Mouse (Mus musculus) embryonic facial prominence, embryonic 10.5 days (tissue): ENCODE measurements around the gene Mup18. TPM values are rescaled to one million over a fixed set of nuclear protein-coding genes. Genes with fewer than 3 reads are reported as not detected.
"Not testable (repeated sequence)": the region's sequence is repeated elsewhere in the genome, so short reads cannot be mapped to it uniquely, and the experiment has no call there.

ENCODE experiments used
- DNase-seq: peaks from one replicate; pipeline ENCODE4 v3.0.0-alpha.2; 2017; ENCODE audit warnings: low spot score
- H3K27ac ChIP-seq: fragments of 300-500 bp; sonication (generic); replicated peaks from 2 replicates; pipeline ENCODE4 v1.5.1; 2016; ENCODE audit warnings: mild to moderate bottlenecking
- H3K27me3 ChIP-seq: fragments of 300-500 bp; sonication (generic); replicated peaks from 2 replicates; pipeline ENCODE4 v1.6.1; 2016; ENCODE audit warnings: low read depth, mild to moderate bottlenecking; ENCODE audit not compliant: poor library complexity, severe bottlenecking
- H3K36me3 ChIP-seq: fragments of 300-500 bp; sonication (generic); replicated peaks from 2 replicates; pipeline ENCODE4 v1.6.1; 2016; ENCODE audit warnings: mild to moderate bottlenecking, moderate library complexity
- H3K4me1 ChIP-seq: fragments of 300-500 bp; sonication (generic); 2 replicates; pipeline ENCODE4 v1.6.1; 2016
- H3K4me3 ChIP-seq: fragments of 300-500 bp; sonication (generic); 2 replicates; pipeline ENCODE4 v1.5.1; 2016; ENCODE audit warnings: mild to moderate bottlenecking, moderate library complexity
- H3K9me3 ChIP-seq: fragments of 300-500 bp; sonication (generic); 2 replicates; pipeline ENCODE4 v1.6.1; 2016; ENCODE audit warnings: mild to moderate bottlenecking
- WGBS: fragments of 180-500 bp; shearing (Covaris S2); methylation state at CpG from one replicate; pipeline ENCODE4 v1.1.7; 2016; 5-methylcytosine and 5-hydroxymethylcytosine counted together
- polyA plus RNA-seq: library from polyadenylated mRNA; unstranded; fragments of >200 nt; fragmentation: Nextera tagmentation; extraction: Ambion mirVana; gene quantifications from 2 replicates; pipeline ENCODE4 v1.2.1, GENCODE M21; 2016

Mup18 gene
- not detected in 2 replicates for polyA plus RNA-seq

- not testable (repeated sequence) for H3K9me3 ChIP-seq, H3K4me3 ChIP-seq, H3K27me3 ChIP-seq, H3K36me3 ChIP-seq, H3K27ac ChIP-seq, H3K4me1 ChIP-seq, DNase-seq
- 89% methylated on average over 2 of the region's 2 CpGs for WGBS
Observed at GRCm38 (mm10) chr4:61674036-61674435, at the start of gene Mup18. Mup18 (minus strand) TSS chr4:61674136.

- DNase-seq, H3K4me1 ChIP-seq, H3K36me3 ChIP-seq, H3K27ac ChIP-seq, H3K4me3 ChIP-seq, H3K27me3 ChIP-seq, H3K9me3 ChIP-seq: not testable (repeated sequence)
- WGBS, result 88% methylated on average over 6 of the region's 6 CpGs
Observed at GRCm38 (mm10) chr4:61714296-61714695, 40.4 kb upstream of the Mup18 start.

Other genes with a start within 250 kb of the Mup18 start
- gene Mup15, start 234.4 kb downstream of the Mup18 start, polyA plus RNA-seq, result not detected in 2 replicates
- not detected in 2 replicates for gene Mup16, start 154.6 kb downstream of the Mup18 start, polyA plus RNA-seq
- not detected in 2 replicates for gene Mup17, start 78.3 kb downstream of the Mup18 start, polyA plus RNA-seq
- gene Mup19, start 108.1 kb upstream of the Mup18 start, polyA plus RNA-seq, result not detected in 2 replicates
- not detected in 2 replicates for gene Mup5, start 161.1 kb upstream of the Mup18 start, polyA plus RNA-seq